Mouse (Mus musculus) brain, adult 2 months (tissue): ENCODE measurements at regions not wholly inside any gene's neighbourhood (a gene's known extent, or its start where the extent isn't known, plus 50 kb on each side); places are given as distances from the start of the nearest gene placed in this dataset.
"Not testable (repeated sequence)": the region's sequence is repeated elsewhere in the genome, so short reads cannot be mapped to it uniquely, and the experiment has no call there.

Experiments
- DNase-seq: peaks from one replicate; pipeline ENCODE4 v3.0.0; 2011; ENCODE audit warnings: low read depth, low spot score

- DNase-seq = no peak
Observed at GRCm38 (mm10) chr13:58663316-58663715, 52.6 kb upstream of the Slc28a3 start.

GRCm38 (mm10) chr13:58668664-58669063 is 58.0 kb upstream of the Slc28a3 start:
- no peak for DNase-seq

GRCm38 (mm10) chr13:58670206-58670605 is 59.5 kb upstream of the Slc28a3 start:
- no peak for DNase-seq

- DNase-seq = not testable (repeated sequence)
Observed at GRCm38 (mm10) chr13:58675611-58676010, 64.9 kb upstream of the Slc28a3 start.

GRCm38 (mm10) chr13:58677521-58677920 is 66.8 kb upstream of the Slc28a3 start:
- DNase-seq = no peak

DNA sequence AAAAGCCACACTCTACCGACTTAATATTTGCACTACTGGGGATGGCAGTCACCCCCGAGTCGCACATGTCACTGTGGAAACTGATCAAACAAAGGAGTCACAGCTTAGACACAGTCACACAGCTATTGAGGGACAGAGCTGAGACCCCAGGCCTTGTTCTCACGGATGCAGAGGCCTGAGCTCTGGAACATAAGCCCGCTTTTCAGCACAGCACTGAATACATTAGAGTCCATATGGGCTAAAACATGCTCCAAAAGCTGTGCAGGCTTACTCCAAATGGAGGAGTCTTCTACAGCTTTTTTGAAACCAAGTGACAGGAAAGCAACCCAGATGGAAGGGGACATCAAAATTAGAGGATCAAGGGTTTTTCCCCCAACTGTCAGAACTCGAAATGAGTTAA is 69.0 kb upstream of the Slc28a3 start:
- DNase-seq = peak; percentile 8

- DNase-seq = no peak
Observed at GRCm38 (mm10) chr13:58686822-58687221, 76.1 kb upstream of the Slc28a3 start.

DNA sequence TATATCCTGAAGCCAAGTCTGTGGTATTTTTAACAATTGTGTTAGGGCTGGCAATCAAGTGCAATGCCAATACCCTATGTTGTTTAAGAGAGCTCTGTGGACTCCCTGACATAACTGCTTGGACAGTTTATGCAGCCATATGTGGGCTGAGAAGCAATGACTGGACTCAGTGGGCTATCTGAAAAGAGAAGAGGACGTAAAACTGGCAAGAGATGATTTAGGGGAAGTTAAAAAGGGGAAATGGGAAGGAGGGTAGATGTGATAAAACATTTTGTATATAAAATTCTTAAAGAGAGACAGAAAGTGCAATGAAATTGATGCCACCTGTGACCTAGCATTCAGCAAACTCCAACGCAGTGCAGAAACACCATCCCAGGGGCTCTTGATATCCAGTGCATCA is 76.9 kb upstream of the Slc28a3 start:
- no peak for DNase-seq

DNA sequence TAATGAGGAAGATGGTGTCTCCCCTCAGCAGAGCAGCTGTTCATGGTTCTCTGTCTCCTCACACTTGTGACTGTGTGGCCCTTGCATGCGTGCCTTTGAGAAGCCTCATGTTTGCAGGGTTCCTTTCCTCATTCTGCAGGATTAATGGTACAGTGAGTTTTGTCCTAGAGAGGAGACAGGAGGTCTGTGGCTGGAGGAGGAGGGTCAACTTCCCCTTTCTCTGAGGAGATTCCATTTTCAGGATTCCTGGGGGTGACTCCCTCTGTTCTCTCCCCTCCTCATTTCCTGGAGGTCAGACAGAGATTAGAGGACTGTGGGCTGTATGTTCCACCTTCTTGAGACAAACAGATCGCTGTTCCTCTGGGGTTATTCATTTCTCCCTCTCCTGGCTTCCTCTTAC is 77.6 kb upstream of the Slc28a3 start:
- DNase-seq = no peak

DNA sequence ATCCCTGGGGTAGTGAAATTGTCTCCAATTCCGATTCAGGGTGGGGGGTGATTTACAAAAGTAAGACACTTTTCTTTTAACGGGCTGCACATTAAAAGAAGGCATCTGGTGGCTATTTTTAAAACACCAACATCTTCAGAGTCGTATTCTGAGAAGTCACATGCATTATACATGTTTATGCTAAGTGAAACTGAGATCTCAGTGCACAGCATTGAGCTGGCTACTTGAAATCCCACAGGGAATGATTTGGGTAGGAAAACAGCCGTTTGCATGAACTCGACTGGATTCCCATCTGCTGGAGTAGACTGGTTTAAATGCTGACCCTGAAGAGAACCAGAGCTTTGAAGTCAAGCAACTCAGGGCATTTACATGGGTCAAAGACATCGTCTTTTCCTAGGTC is 84.0 kb upstream of the Slc28a3 start:
- DNase-seq = peak; percentile 34

- DNase-seq = no peak
Observed at GRCm38 (mm10) chr13:58695964-58696363, 85.3 kb upstream of the Slc28a3 start.

GRCm38 (mm10) chr13:58700021-58700420 is 89.3 kb upstream of the Slc28a3 start:
- DNase-seq = no peak

- no peak for DNase-seq
Observed at GRCm38 (mm10) chr13:58704141-58704540, 93.5 kb upstream of the Slc28a3 start.

- DNase-seq = no peak
Observed at GRCm38 (mm10) chr13:58716584-58716983, 89.8 kb upstream of the Ntrk2 start.

GRCm38 (mm10) chr13:58730500-58731105 is 75.8 kb upstream of the Ntrk2 start:
- no peak for DNase-seq

DNA sequence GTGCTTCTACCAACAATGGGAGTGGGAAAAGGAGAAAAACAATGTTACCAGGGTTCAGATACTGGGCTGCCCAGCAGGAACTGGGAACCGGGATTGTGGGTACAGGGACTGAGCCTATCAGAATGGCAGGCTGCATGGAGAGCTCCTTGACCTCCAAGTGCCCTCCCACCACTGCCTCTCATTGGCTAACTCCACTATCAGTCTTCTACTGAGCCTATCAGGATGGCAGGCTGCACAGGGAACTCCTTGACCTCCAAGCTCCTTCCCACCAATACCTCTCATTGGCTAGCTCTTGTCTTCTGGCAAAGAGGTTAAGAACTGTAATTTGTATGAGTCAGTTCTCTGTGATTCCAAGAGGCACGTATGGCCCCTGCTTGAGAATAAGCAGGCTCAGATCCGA is 73.6 kb upstream of the Ntrk2 start:
- no peak for DNase-seq

- no peak for DNase-seq
Observed at GRCm38 (mm10) chr13:58733615-58734014, 72.8 kb upstream of the Ntrk2 start.

- DNase-seq = no peak
Observed at GRCm38 (mm10) chr13:58735577-58735976, 70.8 kb upstream of the Ntrk2 start.

GRCm38 (mm10) chr13:58740731-58741130 is 65.6 kb upstream of the Ntrk2 start:
- DNase-seq = no peak

GRCm38 (mm10) chr13:58746056-58746455 is 60.3 kb upstream of the Ntrk2 start:
- DNase-seq = no peak

DNA sequence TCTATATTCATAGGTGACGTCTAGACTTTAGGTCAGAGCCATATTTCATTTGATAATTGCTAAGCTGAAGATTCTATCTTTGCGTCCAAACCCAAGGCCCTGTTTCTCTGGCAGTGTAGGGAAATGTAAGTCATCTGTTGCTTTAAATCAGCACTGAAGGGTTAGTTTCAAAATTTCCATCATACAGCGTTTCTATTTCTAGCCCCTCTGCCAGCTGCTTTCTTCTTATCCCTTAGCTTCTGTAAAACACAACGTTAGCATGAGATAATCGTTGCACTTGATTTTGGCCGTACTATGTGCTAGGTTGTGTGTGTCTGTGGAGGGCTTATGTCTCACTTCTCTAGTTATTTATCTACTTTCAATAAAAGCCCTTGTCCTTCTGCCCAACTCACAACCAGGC is 58.7 kb upstream of the Ntrk2 start:
- peak; percentile 45 for DNase-seq

GRCm38 (mm10) chr13:58756125-58756524 is 50.2 kb upstream of the Ntrk2 start:
- no peak for DNase-seq
